Mouse (Mus musculus): ENCODE measurements around the gene Psmg3.

DNA sequence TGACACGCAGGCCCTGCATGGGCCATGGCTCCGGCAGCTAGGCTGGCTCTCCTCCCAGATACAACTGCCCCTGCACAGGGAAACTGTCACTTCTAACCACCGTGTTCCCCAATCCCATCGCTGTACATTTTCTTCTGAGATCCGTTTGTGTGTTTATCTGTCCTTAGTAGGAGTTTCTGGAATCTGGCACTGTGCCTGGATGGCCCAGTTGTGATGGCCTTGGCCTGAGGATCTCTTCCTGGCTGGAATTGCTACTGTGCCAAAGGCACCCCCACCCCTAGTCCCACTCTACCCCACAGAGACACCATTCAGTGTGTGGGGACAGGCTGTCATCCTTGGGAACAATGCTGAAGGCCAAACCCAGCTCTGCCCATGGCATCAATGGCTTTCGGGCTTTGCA, 10.7 kb downstream of the Psmg3 start:
- TF ChIP-seq POLR2A (IDR thresholded peaks at IDR 0.05; ENCODE audit: low read depth, low read length) (no peak), CTCF (conservative IDR thresholded peaks at IDR 0.05; ENCODE audit: insufficient read depth, insufficient read length, low read depth, low read length) (no peak)

Measured in kidney, adult 2 months (tissue).